Mouse (Mus musculus) midbrain, embryonic 10.5 days (tissue): Measurements from ENCODE around the gene Sptssb. TPM values are rescaled to one million over a fixed set of nuclear protein-coding genes. Genes with fewer than 3 reads are reported as not detected.

Source experiments
- DNase-seq: peaks from one replicate; pipeline ENCODE4 v3.0.0-alpha.2; 2017; ENCODE audit warnings: low spot score
- H3K27ac ChIP-seq: fragments of 300-500 bp; sonication (generic); replicated peaks from 2 replicates; pipeline ENCODE4 v1.5.1; 2016; ENCODE audit warnings: mild to moderate bottlenecking
- H3K27me3 ChIP-seq: fragments of 300-500 bp; sonication (generic); 2 replicates; pipeline ENCODE4 v1.6.1; 2016; ENCODE audit warnings: low read depth, mild to moderate bottlenecking; ENCODE audit not compliant: poor library complexity, severe bottlenecking
- H3K36me3 ChIP-seq: fragments of 300-500 bp; sonication (generic); 2 replicates; pipeline ENCODE4 v1.6.1; 2016; ENCODE audit warnings: mild to moderate bottlenecking, moderate library complexity
- H3K4me1 ChIP-seq: fragments of 300-500 bp; sonication (generic); 2 replicates; pipeline ENCODE4 v1.6.1; 2016
- H3K4me3 ChIP-seq: fragments of 300-500 bp; sonication (generic); 2 replicates; pipeline ENCODE4 v1.5.1; 2016; ENCODE audit warnings: mild to moderate bottlenecking, moderate library complexity
- H3K9me3 ChIP-seq: fragments of 300-500 bp; sonication (generic); replicated peaks from 2 replicates; pipeline ENCODE4 v1.6.1; 2016; ENCODE audit warnings: mild to moderate bottlenecking
- WGBS: fragments of 180-500 bp; shearing (Covaris S2); methylation state at CpG from one replicate; pipeline ENCODE4 v1.1.7; 2016; 5-methylcytosine and 5-hydroxymethylcytosine counted together
- polyA plus RNA-seq: library from polyadenylated mRNA; unstranded; fragments of >200 nt; fragmentation: Nextera tagmentation; extraction: Ambion mirVana; gene quantifications from 2 replicates; pipeline ENCODE4 v1.2.1, GENCODE M21; 2016

The Sptssb gene
- polyA plus RNA-seq, 1 experiment from 2014 or later: 0.15 TPM

GRCm38 (mm10) chr3:69779246-69779796, 80.4 kb downstream of the Sptssb start:
- Histone ChIP-seq H3K27ac (no peak overlapping the region), H3K4me3 (no peak overlapping the region), H3K4me1 (no peaks in the 10 kb centered on the region), H3K9me3 (no peaks in the 10 kb centered on the region), H3K27me3 (no peaks in the 10 kb centered on the region), H3K36me3 (no peaks in the 10 kb centered on the region)
- 89% methylated on average over 4 of the region's 4 CpGs for whole genome bisulfite sequencing
- no peak for DNase-seq

- no peaks in the 10 kb centered on the region for H3K9me3 ChIP-seq
- H3K27ac ChIP-seq: no peak overlapping the region
- H3K27me3 ChIP-seq: no peaks in the 10 kb centered on the region
- no peaks in the 10 kb centered on the region for H3K36me3 ChIP-seq
- DNase-seq: no peak
- WGBS: 95% methylated on average over 4 of the region's 4 CpGs
- no peaks in the 10 kb centered on the region for H3K4me1 ChIP-seq
- H3K4me3 ChIP-seq: no peak overlapping the region
Observed at GRCm38 (mm10) chr3:69773356-69773755, 86.4 kb downstream of the Sptssb start.

Other genes starting within 250 kb of the Sptssb start
- gene Nmd3, start 138.0 kb downstream of the Sptssb start, polyA plus RNA-seq: 147 and 156 TPM in 2 replicates
- gene Otol1, start 147.7 kb upstream of the Sptssb start, polyA plus RNA-seq: not detected in 2 replicates